Mouse (Mus musculus): ENCODE results near the gene Slc27a5.

The Slc27a5 gene

GRCm38 (mm10) chr7:13023928-13024731, 26.1 kb upstream of the Slc27a5 start:
- peak; percentile 92 for DNase-seq (ENCODE audit: low spot score)

- DNase-seq (ENCODE audit: low spot score), result no peak
These were observed 25.0 kb upstream of the Slc27a5 start for GRCm38 (mm10) chr7:13022773-13023535.

DNA sequence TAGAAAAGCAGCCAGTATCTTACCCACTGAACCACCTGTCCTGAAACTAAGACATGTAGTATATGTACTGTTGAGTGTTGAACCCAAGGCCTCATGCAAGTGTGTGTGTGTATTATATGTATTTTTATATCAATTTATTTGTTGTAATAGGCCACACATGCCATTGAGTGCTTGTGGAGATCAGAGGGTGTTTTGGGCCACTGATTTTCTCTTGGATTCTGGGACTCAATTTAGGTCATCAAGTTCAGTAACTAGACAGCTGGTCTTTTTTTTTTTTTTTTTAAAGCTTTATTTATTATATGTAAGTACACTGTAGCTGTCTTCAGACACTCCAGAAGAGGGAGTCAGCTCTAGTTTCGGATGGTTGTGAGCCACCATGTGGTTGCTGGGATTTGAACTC, 17.2 kb upstream of the Slc27a5 start:
- no peak for DNase-seq (ENCODE audit: low spot score)

GRCm38 (mm10) chr7:13014275-13014839, 16.4 kb upstream of the Slc27a5 start:
- DNase-seq (ENCODE audit: low spot score), result no peak

GRCm38 (mm10) chr7:13013671-13014070, 15.7 kb upstream of the Slc27a5 start:
- no peak for DNase-seq (ENCODE audit: low spot score)

GRCm38 (mm10) chr7:13010005-13010908, 12.3 kb upstream of the Slc27a5 start, which contains the start of gene Zbtb45:
TSS of gene Zbtb45 (minus strand) at chr7:13010034.
- no peak for DNase-seq (ENCODE audit: low spot score)

DNA sequence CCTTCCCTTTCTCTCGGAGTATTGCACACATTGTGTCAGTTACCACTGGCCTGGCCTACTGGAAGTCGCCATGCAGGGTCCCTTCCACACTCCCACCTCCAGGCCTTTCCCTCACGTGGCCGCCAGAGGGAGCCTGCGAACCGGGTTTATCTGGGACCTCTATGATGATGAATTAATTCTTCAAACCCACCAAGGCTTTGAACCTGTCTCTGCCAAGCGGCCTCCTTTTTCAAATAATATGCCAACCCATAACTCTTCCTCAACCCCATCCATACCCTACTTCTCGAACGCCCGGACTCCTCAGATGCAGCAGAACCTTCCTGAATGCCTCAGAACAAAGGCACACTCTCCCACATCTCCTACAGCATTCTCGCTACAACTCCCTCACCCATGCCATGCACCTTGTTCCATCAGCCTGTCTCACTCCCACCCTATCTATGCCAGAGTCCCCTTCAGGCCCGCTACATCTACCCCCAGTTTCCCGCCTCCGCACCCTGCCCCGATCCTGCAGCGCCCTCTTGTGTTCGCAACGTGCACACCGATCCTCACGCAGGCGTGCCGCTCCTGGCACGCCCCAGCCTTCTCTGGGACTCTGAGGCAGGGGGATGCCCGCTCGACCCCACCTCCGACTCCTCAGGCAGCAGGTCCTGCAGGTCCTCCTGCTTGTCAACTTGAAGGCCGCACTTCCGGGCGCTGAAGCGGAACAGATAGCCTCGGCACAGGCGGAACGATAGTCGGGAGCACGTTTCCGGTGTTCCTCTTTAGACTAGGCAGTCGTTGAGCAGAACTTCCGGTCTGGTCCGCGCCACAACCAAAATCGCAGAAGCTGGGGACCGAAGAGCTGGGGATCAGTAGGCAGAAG, 11.4 kb upstream of the Slc27a5 start:
- DNase-seq (ENCODE audit: low spot score), result peak; percentile 95

DNA sequence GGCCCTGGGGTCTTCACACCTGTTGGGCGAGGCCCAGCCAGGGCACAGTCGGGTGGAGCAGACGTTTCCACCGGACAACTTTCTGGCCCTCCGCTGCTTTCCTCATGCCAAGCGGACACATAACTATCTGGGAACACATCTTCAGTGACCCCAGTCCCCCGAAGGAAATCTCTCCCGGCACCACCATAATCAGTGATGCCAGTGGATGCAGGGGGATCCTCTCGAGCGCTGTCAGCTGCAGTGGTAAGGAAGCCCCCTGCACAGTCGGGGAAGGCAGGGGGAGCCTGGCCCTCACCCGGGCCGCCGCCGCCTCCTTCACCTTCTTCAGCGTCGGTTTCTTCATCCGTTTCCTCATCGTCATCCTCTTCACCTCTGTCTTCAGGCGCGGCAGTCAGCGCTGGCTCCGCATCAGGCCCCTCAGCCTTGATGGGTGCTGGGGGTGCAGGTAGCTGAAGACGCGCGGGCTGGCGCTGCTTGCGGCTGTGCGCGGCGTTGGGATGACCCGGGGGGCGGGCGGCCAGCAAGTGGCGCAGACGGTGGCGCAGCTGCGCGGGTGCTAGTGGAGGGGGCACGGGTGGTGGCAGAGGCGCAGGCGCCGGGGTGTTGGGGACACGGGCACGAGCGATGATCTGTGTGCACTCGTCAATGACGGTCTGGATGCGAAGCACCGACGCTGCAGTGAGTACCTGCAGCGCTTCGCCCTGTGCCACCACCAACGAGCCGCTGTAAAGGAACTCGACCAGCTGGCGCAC, 9.5 kb upstream of the Slc27a5 start:
- DNase-seq (ENCODE audit: low spot score), result no peak

DNA sequence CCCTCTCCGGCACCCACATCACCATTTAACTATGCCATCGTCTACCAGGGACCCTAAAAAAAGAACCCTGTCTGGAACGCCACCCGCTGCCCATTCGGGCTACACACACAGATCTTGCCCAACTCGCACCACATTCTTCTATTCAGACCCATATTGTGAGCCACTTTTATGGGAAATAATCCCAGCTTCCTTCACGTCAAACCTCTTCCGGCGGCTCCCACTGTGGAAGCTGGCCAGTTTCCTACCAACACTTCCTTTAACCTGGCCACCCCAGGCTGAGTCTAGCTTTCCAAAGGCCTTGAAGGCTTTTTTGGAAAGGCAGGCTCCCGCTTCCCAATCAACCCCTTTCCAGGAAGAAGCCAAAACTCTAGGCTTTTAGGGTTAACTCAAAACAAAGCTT, 8.5 kb upstream of the Slc27a5 start:
- no peak for DNase-seq (ENCODE audit: low spot score)

DNA sequence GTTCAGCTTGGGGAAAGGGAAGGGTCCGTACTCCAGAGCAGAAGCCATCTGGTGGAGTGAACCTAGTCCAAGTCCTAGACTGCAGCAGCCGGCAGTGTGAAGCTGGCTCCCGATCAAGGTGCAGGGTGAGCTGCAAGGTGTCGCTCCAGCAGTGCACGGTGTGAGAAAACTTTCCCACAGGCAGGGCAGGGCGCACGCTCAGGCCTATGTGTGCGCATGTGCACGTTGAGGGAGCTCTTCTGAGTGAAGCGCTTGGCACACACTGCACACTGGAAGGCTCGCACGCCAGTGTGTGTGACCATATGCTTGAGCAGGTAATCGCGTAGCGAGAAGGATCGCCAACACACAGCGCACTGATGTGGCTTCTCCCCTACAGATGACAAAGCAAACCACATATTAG, 8.0 kb upstream of the Slc27a5 start:
- DNase-seq (ENCODE audit: low spot score), result no peak

DNA sequence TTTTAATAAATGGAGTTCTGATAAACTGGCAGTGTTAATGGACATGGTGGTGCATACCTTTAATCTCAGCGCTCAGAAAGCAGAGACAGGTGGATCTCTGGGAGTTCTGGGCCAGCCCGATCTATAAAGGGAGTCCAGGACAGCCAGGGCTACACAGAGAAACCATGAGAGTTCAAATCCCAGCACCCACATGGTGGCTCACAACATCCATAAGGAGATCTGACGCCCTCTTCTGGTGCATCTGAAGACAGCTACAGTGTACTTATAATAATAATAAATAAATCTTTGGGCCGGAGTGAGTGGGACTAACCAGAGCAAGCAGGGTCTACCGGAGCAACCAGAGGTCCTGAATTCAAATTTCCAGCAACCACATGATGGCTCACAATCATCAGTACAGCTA, 5.4 kb upstream of the Slc27a5 start:
- no peak for DNase-seq (ENCODE audit: low spot score)

- DNase-seq (ENCODE audit: low spot score), result no peak
These were observed 3.6 kb upstream of the Slc27a5 start for GRCm38 (mm10) chr7:13001584-13001983.

DNA sequence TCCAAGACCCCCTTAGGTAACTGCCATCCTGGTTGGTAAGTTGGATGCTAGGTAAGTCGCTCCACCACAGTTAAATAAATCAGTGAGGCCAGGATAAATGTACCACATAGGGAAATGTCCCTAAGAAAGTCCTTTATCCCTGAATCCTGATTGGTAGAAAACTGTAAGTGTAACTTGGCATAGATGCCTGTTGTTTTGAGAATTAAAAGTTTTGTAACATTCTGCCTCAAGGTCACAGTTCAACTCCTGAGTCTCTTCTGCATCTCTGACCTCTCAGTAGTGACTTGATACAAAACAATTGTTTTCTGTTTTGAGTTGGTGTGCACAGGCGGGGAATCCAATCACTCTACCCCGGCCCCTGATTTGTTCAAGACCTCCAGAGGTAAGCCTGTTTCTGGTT, 859 bp upstream of the Slc27a5 start, which contains the start of gene Trim28:
TSS of gene Trim28 (plus strand) at position 264 of the 400 bp plus-strand sequence.
- DNase-seq (ENCODE audit: low spot score), result no peak

GRCm38 (mm10) chr7:12997230-12997629, 762 bp downstream of the Slc27a5 start:
- DNase-seq (ENCODE audit: low spot score), result no peak

GRCm38 (mm10) chr7:12995862-12996261, 2.1 kb downstream of the Slc27a5 start:
- no peak for DNase-seq (ENCODE audit: low spot score)

DNA sequence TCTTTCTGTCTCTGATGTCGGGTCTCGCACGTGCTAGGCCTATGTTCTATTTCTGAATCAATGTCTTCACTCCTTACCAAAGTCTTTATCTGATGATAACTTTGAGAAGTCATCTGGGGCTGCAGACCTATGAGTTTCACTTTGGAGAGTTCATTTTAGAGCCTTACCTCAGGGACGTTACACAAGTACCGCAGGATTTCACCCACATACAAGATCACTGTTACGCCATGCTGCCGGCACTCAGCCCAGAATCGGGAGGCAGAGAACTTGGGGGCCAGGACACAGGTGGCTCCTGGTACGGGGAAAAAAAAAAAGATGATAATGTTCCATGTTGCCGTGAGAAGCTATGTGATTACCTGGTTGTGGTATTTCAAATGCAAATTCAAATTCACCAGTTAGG, 4.8 kb downstream of the Slc27a5 start:
- DNase-seq (ENCODE audit: low spot score), result no peak

- DNase-seq (ENCODE audit: low spot score), result no peak
These were observed 5.8 kb downstream of the Slc27a5 start for GRCm38 (mm10) chr7:12992222-12992621.

DNA sequence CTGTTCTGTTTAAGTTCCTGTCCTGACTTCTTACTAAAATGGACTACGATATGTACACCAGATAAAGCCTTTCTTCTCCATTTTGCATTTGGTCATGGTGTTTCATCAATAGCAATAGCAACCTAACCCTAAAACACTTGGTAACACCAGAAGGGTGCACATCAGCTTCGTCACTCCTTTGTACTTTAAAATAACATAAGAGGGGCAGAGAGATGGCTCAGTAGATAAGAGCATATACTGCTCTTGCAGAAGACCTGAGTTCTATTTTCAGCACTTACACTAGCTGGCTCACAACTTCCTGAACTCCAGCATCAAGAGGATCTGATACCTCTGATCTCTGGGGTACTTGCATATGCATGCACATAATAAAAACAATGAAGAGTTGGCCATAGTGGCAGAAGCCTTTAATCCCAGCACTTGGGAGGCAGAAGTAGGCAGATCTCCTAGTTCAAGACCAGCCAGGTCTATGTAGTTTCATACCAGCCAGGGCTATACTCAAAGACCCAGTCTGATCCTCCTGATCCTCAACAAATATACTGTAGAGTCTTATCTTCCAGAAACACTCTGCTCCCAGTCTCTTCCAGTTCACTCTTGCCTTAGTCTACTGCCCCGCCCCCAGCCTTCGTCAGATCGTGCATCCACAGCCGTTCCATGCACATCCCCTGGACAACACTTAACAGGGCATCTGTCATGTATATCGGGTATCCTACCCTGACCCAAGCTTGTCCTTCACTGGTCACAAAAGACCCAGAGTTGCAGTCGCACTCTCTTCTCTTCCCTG, 10.4 kb downstream of the Slc27a5 start:
- no peak for DNase-seq (ENCODE audit: low spot score)

DNA sequence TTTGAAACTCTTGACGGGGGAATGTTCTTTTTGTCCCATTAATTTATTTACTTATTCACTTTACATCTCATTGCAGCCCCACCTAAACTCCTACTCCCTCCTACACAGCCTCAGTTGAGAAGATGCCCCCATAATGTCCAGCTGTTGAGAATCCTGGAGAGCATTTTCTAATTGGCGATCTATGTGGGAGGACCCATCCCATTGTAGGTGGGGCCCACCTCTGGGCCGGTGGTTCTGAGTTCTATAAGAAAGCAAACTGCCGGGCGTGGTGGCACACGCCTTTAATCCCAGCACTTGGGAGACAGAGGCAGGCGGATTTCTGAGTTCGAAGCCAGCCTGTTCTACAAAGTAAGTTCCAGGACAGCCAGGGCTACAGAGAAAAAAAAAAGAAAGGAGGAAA, 11.1 kb downstream of the Slc27a5 start:
- DNase-seq (ENCODE audit: low spot score), result no peak

Data from layer of hippocampus, adult 9-10 months (tissue).